Mouse (Mus musculus) lung, postnatal 0 days (tissue): Measurements from ENCODE around the gene Rptor. TPM values are rescaled to one million over a fixed set of nuclear protein-coding genes. Genes with fewer than 3 reads are reported as not detected.

ENCODE experiments used
- ATAC-seq: fragments of 200-750 bp; cut with Nextera tagmentation; 2 replicates; pipeline ENCODE4 v1.8.0; 2017; ENCODE audit warnings: moderate library complexity
- DNase-seq: peaks from one replicate; pipeline ENCODE4 v3.0.0-alpha.2; 2016; ENCODE audit warnings: low spot score
- H3K27ac ChIP-seq: fragments of 300-500 bp; sonication (generic); 2 replicates; pipeline ENCODE4 v1.5.1; 2014; ENCODE audit warnings: antibody characterized with exemption, mild to moderate bottlenecking, low read length, mixed read lengths
- H3K27me3 ChIP-seq: fragments of 300-500 bp; sonication (generic); replicated peaks from 2 replicates; pipeline ENCODE4 v1.6.1; 2014; ENCODE audit warnings: low read length, mixed read lengths; ENCODE audit not compliant: insufficient read depth
- H3K36me3 ChIP-seq: fragments of 300-500 bp; sonication (generic); 2 replicates; pipeline ENCODE4 v1.6.1; 2014; ENCODE audit warnings: low read length, mixed read lengths; ENCODE audit not compliant: insufficient read depth
- H3K4me1 ChIP-seq: fragments of 300-500 bp; sonication (generic); 2 replicates; pipeline ENCODE4 v1.6.1; 2014; ENCODE audit warnings: antibody characterized with exemption, low read depth, low read length, mixed read lengths; ENCODE audit not compliant: insufficient read depth
- H3K4me2 ChIP-seq: fragments of 300-500 bp; sonication (generic); replicated peaks from 2 replicates; pipeline ENCODE4 v1.6.1; 2014; ENCODE audit warnings: low read depth, mild to moderate bottlenecking, low read length, moderate library complexity, mixed read lengths
- H3K4me3 ChIP-seq: fragments of 300-500 bp; sonication (generic); 2 replicates; pipeline ENCODE4 v1.5.1; 2014; ENCODE audit warnings: low read depth, low read length
- H3K9ac ChIP-seq: fragments of 300-500 bp; sonication (generic); replicated peaks from 2 replicates; pipeline ENCODE4 v1.6.1; 2014; ENCODE audit warnings: low read depth, mild to moderate bottlenecking
- H3K9me3 ChIP-seq: fragments of 300-500 bp; sonication (generic); 2 replicates; pipeline ENCODE4 v1.6.1; 2016; ENCODE audit warnings: low read length, mixed read lengths
- CTCF ChIP-seq: IDR thresholded peaks from 2 replicates; pipeline ENCODE4 v1.5.1; 2016; ENCODE audit warnings: antibody characterized with exemption, mild to moderate bottlenecking
- EP300 ChIP-seq: IDR thresholded peaks from 2 replicates; pipeline ENCODE4 v1.6.1; 2016; ENCODE audit warnings: antibody characterized with exemption, mild to moderate bottlenecking, control low read depth
- WGBS: fragments of 180-500 bp; shearing (Covaris S2); extraction: QIAGEN DNeasy Blood & Tissue Kit; methylation state at CpG from one replicate; pipeline ENCODE4 v1.1.7; 2014; 5-methylcytosine and 5-hydroxymethylcytosine counted together
- polyA plus RNA-seq: library from polyadenylated mRNA; unstranded; fragments of >200 nt; fragmentation: Nextera tagmentation; extraction: Ambion mirVana; gene quantifications from 2 replicates; pipeline ENCODE4 v1.2.1, GENCODE M21; 2015

The Rptor gene
- polyA plus RNA-seq, 1 experiment from 2014 or later: 5.3 TPM

GRCm38 (mm10) chr11:119879573-119879972, 276.9 kb downstream of the Rptor start:
- DNase-seq (no peak), ATAC-seq (no peak)
- TF ChIP-seq EP300 (no peak), CTCF (no peak)
- 0 out of 2 replicates have a peak, but pooled peaks cover 4% of the 10 kb centered on the region for H3K36me3 ChIP-seq
- H3K27me3 ChIP-seq: no peaks in the 10 kb centered on the region
- H3K4me2 ChIP-seq: no peak overlapping the region
- no peak overlapping the region for H3K27ac ChIP-seq
- H3K9me3 ChIP-seq: no peaks in the 10 kb centered on the region
- no peak overlapping the region for H3K4me3 ChIP-seq
- no peaks in the 10 kb centered on the region for H3K4me1 ChIP-seq
- 87% methylated on average over 5 of the region's 5 CpGs for WGBS
- H3K9ac ChIP-seq: no peak overlapping the region

- H3K4me2 ChIP-seq: no peak overlapping the region
- DNase-seq (no peak), ATAC-seq (no peak)
- no peaks in the 10 kb centered on the region for H3K27me3 ChIP-seq
- TF ChIP-seq EP300: no peak
- TF ChIP-seq CTCF: no peak
- H3K9me3 ChIP-seq: no peaks in the 10 kb centered on the region
- WGBS: 76% methylated on average over 2 of the region's 2 CpGs
- H3K27ac ChIP-seq: no peak overlapping the region
- peaks cover 9% of the 10 kb centered on the region; the same call in 1 of the 2 replicates for H3K36me3 ChIP-seq
- H3K9ac ChIP-seq: no peak overlapping the region
- H3K4me1 ChIP-seq: no peaks in the 10 kb centered on the region
- no peak overlapping the region for H3K4me3 ChIP-seq
Observed at GRCm38 (mm10) chr11:119883646-119884045, 280.9 kb downstream of the Rptor start.

- TF ChIP-seq CTCF (no peak), EP300 (no peak)
Observed at GRCm38 (mm10) chr11:119889966-119890365, 287.3 kb downstream of the Rptor start.

GRCm38 (mm10) chr11:119891601-119892215, 289.0 kb downstream of the Rptor start:
- H3K27ac ChIP-seq: no peak overlapping the region
- no peak overlapping the region for H3K4me2 ChIP-seq
- ATAC-seq (no peak), DNase-seq (no peak)
- H3K4me1 ChIP-seq: no peaks in the 10 kb centered on the region
- no peak overlapping the region for H3K4me3 ChIP-seq
- no peaks in the 10 kb centered on the region for H3K9me3 ChIP-seq
- WGBS: 84% methylated on average over 7 of the region's 7 CpGs
- H3K9ac ChIP-seq: no peak overlapping the region
- peaks cover 18% of the 10 kb centered on the region; the same call in 1 of the 2 replicates for H3K36me3 ChIP-seq
- TF ChIP-seq CTCF: no peak
- no peak for TF ChIP-seq EP300
- H3K27me3 ChIP-seq: no peaks in the 10 kb centered on the region

More at GRCm38 (mm10) chr11:119889966-119890365, 287.3 kb downstream of the Rptor start:
- DNase-seq: no peak
- H3K4me3 ChIP-seq: no peak overlapping the region
- no peak overlapping the region for H3K27ac ChIP-seq
- H3K4me1 ChIP-seq: no peaks in the 10 kb centered on the region
- 86% methylated on average over 3 of the region's 3 CpGs for WGBS
- peaks cover 20% of the 10 kb centered on the region; the same call in 1 of the 2 replicates for H3K36me3 ChIP-seq
- no peaks in the 10 kb centered on the region for H3K27me3 ChIP-seq
- H3K9ac ChIP-seq: no peak overlapping the region
- ATAC-seq: no peak
- H3K4me2 ChIP-seq: no peak overlapping the region
- H3K9me3 ChIP-seq: no peaks in the 10 kb centered on the region

- no peaks in the 10 kb centered on the region for H3K27me3 ChIP-seq
- no peaks in the 10 kb centered on the region for H3K4me1 ChIP-seq
- DNase-seq: no peak
- H3K36me3 ChIP-seq: peaks cover 22% of the 10 kb centered on the region
- ATAC-seq: no peak
- no peak overlapping the region for H3K9ac ChIP-seq
- WGBS: 84% methylated on average over 10 of the region's 10 CpGs
- H3K9me3 ChIP-seq: no peaks in the 10 kb centered on the region
- H3K4me2 ChIP-seq: no peak overlapping the region
- TF ChIP-seq EP300 (no peak), CTCF (no peak)
- H3K4me3 ChIP-seq: no peak overlapping the region
- H3K27ac ChIP-seq: no peak overlapping the region
Observed at GRCm38 (mm10) chr11:119893667-119894236, 291.0 kb downstream of the Rptor start.

- H3K36me3 ChIP-seq: peaks cover 19% of the 10 kb centered on the region
- no peak overlapping the region for H3K4me2 ChIP-seq
- H3K4me3 ChIP-seq: no peak overlapping the region
- peak; percentile 73 for ATAC-seq
- no peaks in the 10 kb centered on the region for H3K27me3 ChIP-seq
- H3K9ac ChIP-seq: no peak overlapping the region
- H3K4me1 ChIP-seq: no peaks in the 10 kb centered on the region
- no peak overlapping the region for H3K27ac ChIP-seq
- TF ChIP-seq EP300 (no peak), CTCF (no peak)
- no peaks in the 10 kb centered on the region for H3K9me3 ChIP-seq
- peak; percentile 46 for DNase-seq
- WGBS: 48% methylated on average over 6 of the region's 6 CpGs
Observed at GRCm38 (mm10) chr11:119894634-119895033, 291.9 kb downstream of the Rptor start.
